Mouse (Mus musculus) CH12F3 (cell line): ENCODE results near the gene Gm21904.
"Not testable (repeated sequence)": the region's sequence is repeated elsewhere in the genome, so short reads cannot be mapped to it uniquely, and the experiment has no call there.

ENCODE experiments used
- in situ Hi-C: fragments of 300-500 bp; cut with MboI; formaldehyde crosslinking; loops from 2 replicates; pipeline ENCODE4 v1.14.3; 2020; ENCODE audit warnings: low sequenced_read_pairs

Gene Gm21904

DNA sequence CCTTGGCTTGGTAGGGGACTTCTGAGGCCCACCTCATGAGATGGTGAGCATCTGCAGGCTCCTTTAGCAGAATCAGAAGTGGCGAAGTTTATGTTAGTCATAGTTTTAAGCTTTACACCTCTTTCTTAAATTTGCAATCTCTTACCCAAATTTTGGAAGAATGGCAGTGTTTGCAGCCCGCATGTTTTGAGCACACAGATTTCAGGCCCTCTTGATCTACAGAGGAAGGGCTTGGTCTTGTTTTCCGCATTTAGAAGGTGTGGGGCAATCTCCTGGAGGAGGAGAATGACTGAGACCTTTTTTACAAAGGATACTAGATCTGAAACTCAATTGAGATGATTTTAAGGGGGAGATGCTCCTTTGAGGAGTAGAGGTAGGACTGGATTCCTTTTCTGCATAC, at the start of gene Gm21904:
Gm21904 (minus strand) TSS at position 101 of the 400 bp plus-strand sequence.
- in situ Hi-C loops = not testable (repeated sequence)

GRCm38 (mm10) chrY:17874441-17874840, 28.4 kb upstream of the Gm21904 start, which contains the start of the genes Gm20772 and Gm20831:
Gm20772 (plus strand) TSS chrY:17874741.
Gm20831 (plus strand) TSS chrY:17874741.
- in situ Hi-C loops = not testable (repeated sequence)
